10 mouse cellular contexts compared by ENCODE assay signal in genomic region chr7:19306819-19307738, GRCm38 (mm10). TPM values are rescaled to one million over a fixed set of nuclear protein-coding genes. Genes with fewer than 3 reads are reported as not detected.
A peak's percentile ranks its signal among the peaks of the same experiment; 100 is the strongest.
DNase-seq lines count a peak whose midpoint lies in the region; ATAC-seq and TF ChIP-seq lines count a peak whose summit lies in the region.
"Had no signal": no experiment of that assay in that cellular context is flagged by ENCODE, and none has a peak within 500 bp of the region (broad histone marks: within the 10 kb centered on the region; RNA-seq: fewer than 3 reads in every experiment).

No protein-coding gene starts in this region.

- H3K36me3 ChIP-seq in forebrain, embryonic 10.5 days (replicated peaks), result no peaks in the 10 kb centered on the region
- H3K36me3 ChIP-seq in forebrain, embryonic 15.5 days, result no peaks in the 10 kb centered on the region
- no peaks in the 10 kb centered on the region for H3K36me3 ChIP-seq in lung, embryonic 14.5 days (ENCODE audit: insufficient read depth)
- H3K36me3 ChIP-seq in hindbrain, embryonic 16.5 days (ENCODE audit: control insufficient read depth, insufficient read depth, low read length), result no peaks in the 10 kb centered on the region
- H3K36me3 ChIP-seq in neural tube, embryonic 15.5 days, result no peaks in the 10 kb centered on the region

- peak overlapping the region; percentile 78 for H3K4me3 ChIP-seq in forebrain, embryonic 10.5 days
- H3K4me3 ChIP-seq in forebrain, embryonic 15.5 days, result no peak overlapping the region
- no peak overlapping the region; the same call in 1 of the 2 replicates for H3K4me3 ChIP-seq in lung, embryonic 14.5 days (ENCODE audit: low read depth, low read length)
- no peak overlapping the region; the same call in 1 of the 2 replicates for H3K4me3 ChIP-seq in hindbrain, embryonic 16.5 days (ENCODE audit: low read length)
- peak overlapping the region; percentile 48; the same call in 1 of the 2 replicates for H3K4me3 ChIP-seq in neural tube, embryonic 15.5 days (replicated peaks)

- H3K4me1 ChIP-seq in forebrain, embryonic 10.5 days, result peaks cover 57% of the 10 kb centered on the region
- peaks cover 44% of the 10 kb centered on the region for H3K4me1 ChIP-seq in forebrain, embryonic 15.5 days
- H3K4me1 ChIP-seq in lung, embryonic 14.5 days (ENCODE audit: insufficient read depth), result no peaks in the 10 kb centered on the region
- peaks cover 42% of the 10 kb centered on the region for H3K4me1 ChIP-seq in hindbrain, embryonic 16.5 days (ENCODE audit: control insufficient read depth, insufficient read depth, low read depth, low read length)
- H3K4me1 ChIP-seq in neural tube, embryonic 15.5 days, result peaks cover 50% of the 10 kb centered on the region

- no peaks in the 10 kb centered on the region for H3K9me3 ChIP-seq in forebrain, embryonic 10.5 days
- no peaks in the 10 kb centered on the region for H3K9me3 ChIP-seq in forebrain, embryonic 15.5 days
- H3K9me3 ChIP-seq in lung, embryonic 14.5 days (ENCODE audit: low read depth, low read length), result no peaks in the 10 kb centered on the region
- no peaks in the 10 kb centered on the region for H3K9me3 ChIP-seq in hindbrain, embryonic 16.5 days (ENCODE audit: control insufficient read depth, low read length)
- H3K9me3 ChIP-seq in neural tube, embryonic 15.5 days (replicated peaks), result no peaks in the 10 kb centered on the region

- no peak for TF ChIP-seq CTCF in lung, embryonic 14.5 days (IDR thresholded peaks at IDR 0.05; ENCODE audit: low read depth)

- ATAC-seq in forebrain, embryonic 15.5 days (replicated peaks), result no peak
- ATAC-seq in lung, embryonic 14.5 days (ENCODE audit: insufficient read depth), result no peak
- ATAC-seq in hindbrain, embryonic 16.5 days, result no peak
- no peak for ATAC-seq in neural tube, embryonic 15.5 days (ENCODE audit: low FRiP score)

- peaks cover 73% of the 10 kb centered on the region for H3K27me3 ChIP-seq in forebrain, embryonic 10.5 days (ENCODE audit: poor library complexity, severe bottlenecking)
- peaks cover 59% of the 10 kb centered on the region for H3K27me3 ChIP-seq in forebrain, embryonic 15.5 days
- H3K27me3 ChIP-seq in lung, embryonic 14.5 days (ENCODE audit: insufficient read depth, low read length), result peaks cover 54% of the 10 kb centered on the region
- peaks cover 44% of the 10 kb centered on the region for H3K27me3 ChIP-seq in hindbrain, embryonic 16.5 days (replicated peaks; ENCODE audit: control insufficient read depth, insufficient read depth, low read length)
- H3K27me3 ChIP-seq in neural tube, embryonic 15.5 days (replicated peaks), result peaks cover 59% of the 10 kb centered on the region

- no peak for DNase-seq in forebrain, embryonic 10.5 days (ENCODE audit: extremely low spot score, low spot score)
- no peak for DNase-seq in lung, embryonic 14.5 days
- no peak for DNase-seq in lung, postnatal 10 days
- DNase-seq in adrenal gland, postnatal 14 days, result no peak
- no peak for DNase-seq in layer of hippocampus, postnatal 36 days

- no peak overlapping the region for H3K9ac ChIP-seq in forebrain, embryonic 15.5 days (replicated peaks)
- no peak overlapping the region for H3K9ac ChIP-seq in lung, embryonic 14.5 days
- no peak overlapping the region for H3K9ac ChIP-seq in hindbrain, embryonic 16.5 days (ENCODE audit: low read depth, low read length)
- H3K9ac ChIP-seq in neural tube, embryonic 15.5 days (replicated peaks), result 0 out of 2 replicates have a peak overlapping the region, but pooled peaks have one; percentile 61

- 68% methylated on average over 25 of the region's 25 CpGs for WGBS in forebrain, embryonic 10.5 days
- WGBS in forebrain, embryonic 15.5 days, result 68% methylated on average over 25 of the region's 25 CpGs
- WGBS in lung, embryonic 14.5 days, result 66% methylated on average over 25 of the region's 25 CpGs
- whole genome bisulfite sequencing in hindbrain, embryonic 16.5 days, result 70% methylated on average over 25 of the region's 25 CpGs
- 66% methylated on average over 25 of the region's 25 CpGs for WGBS in neural tube, embryonic 15.5 days

- no peak overlapping the region for H3K4me2 ChIP-seq in forebrain, embryonic 15.5 days (replicated peaks)
- H3K4me2 ChIP-seq in lung, embryonic 14.5 days, result peak overlapping the region; percentile 100; the same call in 1 of the 2 replicates
- H3K4me2 ChIP-seq in hindbrain, embryonic 16.5 days (ENCODE audit: low read length), result peak overlapping the region; percentile 99; the same call in 1 of the 2 replicates
- H3K4me2 ChIP-seq in neural tube, embryonic 15.5 days, result peak overlapping the region; percentile 95

- H3K27ac ChIP-seq in forebrain, embryonic 10.5 days, result 0 out of 2 replicates have a peak overlapping the region, but pooled peaks have one; percentile 17
- H3K27ac ChIP-seq in forebrain, embryonic 15.5 days (replicated peaks), result no peak overlapping the region
- no peak overlapping the region for H3K27ac ChIP-seq in lung, embryonic 14.5 days (ENCODE audit: low read depth)
- no peak overlapping the region for H3K27ac ChIP-seq in hindbrain, embryonic 16.5 days (ENCODE audit: low read depth, low read length)
- H3K27ac ChIP-seq in neural tube, embryonic 15.5 days (replicated peaks), result no peak overlapping the region

RNA-seq across cellular contexts. Expression of gene Fosb, which starts 2.8 kb away (rescaled TPM):
- polyA plus RNA-seq in forebrain, embryonic 10.5 days (2016; fragmentation: Nextera tagmentation; extraction: Ambion mirVana), result 0.10 TPM in 1 of 2 replicates, not detected in the other
- 0.11 TPM in 2 replicates for polyA plus RNA-seq in forebrain, embryonic 15.5 days (2015; fragmentation: Nextera tagmentation; extraction: Ambion mirVana)
- polyA plus RNA-seq in lung, embryonic 14.5 days (2014; fragmentation: Nextera tagmentation; extraction: Ambion mirVana), result not detected in 2 replicates
- 0.06 and 0.10 TPM in 2 replicates for polyA plus RNA-seq in hindbrain, embryonic 16.5 days (2015; fragmentation: Nextera tagmentation; extraction: Ambion mirVana)
- polyA plus RNA-seq in neural tube, embryonic 15.5 days (2015; fragmentation: Nextera tagmentation; extraction: Ambion mirVana), result 0.09 and 0.18 TPM in 2 replicates
- 2.1 and 22.4 TPM in 2 replicates for total RNA-seq in adrenal gland, postnatal 14 days (2021)
- 10 to 100 TPM; 12.6 to 18.8 TPM for total RNA-seq in layer of hippocampus, postnatal 36 days (2021)
- polyA plus RNA-seq: liver, embryonic 16.5 days had no signal

RNA-seq across cellular contexts. Expression of gene Rtn2, which starts 24.7 kb away (rescaled TPM):
- 32.1 and 33.1 TPM in 2 replicates for polyA plus RNA-seq in forebrain, embryonic 10.5 days (2016; fragmentation: Nextera tagmentation; extraction: Ambion mirVana)
- 123 and 127 TPM in 2 replicates for polyA plus RNA-seq in forebrain, embryonic 15.5 days (2015; fragmentation: Nextera tagmentation; extraction: Ambion mirVana)
- 8.0 and 9.1 TPM in 2 replicates for polyA plus RNA-seq in lung, embryonic 14.5 days (2014; fragmentation: Nextera tagmentation; extraction: Ambion mirVana)
- 124 and 126 TPM in 2 replicates for polyA plus RNA-seq in hindbrain, embryonic 16.5 days (2015; fragmentation: Nextera tagmentation; extraction: Ambion mirVana)
- 105 and 121 TPM in 2 replicates for polyA plus RNA-seq in neural tube, embryonic 15.5 days (2015; fragmentation: Nextera tagmentation; extraction: Ambion mirVana)
- 6.0 and 7.9 TPM in 2 replicates for total RNA-seq in adrenal gland, postnatal 14 days (2021)
- total RNA-seq in layer of hippocampus, postnatal 36 days (2021), result 10 to 100 TPM; 89.7 to 91.3 TPM

RNA-seq across cellular contexts. Expression of gene Ppm1n, which starts 27.2 kb away (rescaled TPM):
- 0.41 and 0.51 TPM in 2 replicates for polyA plus RNA-seq in forebrain, embryonic 10.5 days (2016; fragmentation: Nextera tagmentation; extraction: Ambion mirVana)
- 0.19 and 0.31 TPM in 2 replicates for polyA plus RNA-seq in forebrain, embryonic 15.5 days (2015; fragmentation: Nextera tagmentation; extraction: Ambion mirVana)
- polyA plus RNA-seq in lung, embryonic 14.5 days (2014; fragmentation: Nextera tagmentation; extraction: Ambion mirVana), result not detected in 2 replicates
- polyA plus RNA-seq in hindbrain, embryonic 16.5 days (2015; fragmentation: Nextera tagmentation; extraction: Ambion mirVana), result 0.79 and 1.5 TPM in 2 replicates
- polyA plus RNA-seq in neural tube, embryonic 15.5 days (2015; fragmentation: Nextera tagmentation; extraction: Ambion mirVana), result 1.3 TPM in 2 replicates
- total RNA-seq in adrenal gland, postnatal 14 days (2021), result 0.19 TPM in 1 of 2 replicates, not detected in the other
- under 1 TPM; 0.20 to 0.33 TPM for total RNA-seq in layer of hippocampus, postnatal 36 days (2021)
- total RNA-seq: adrenal gland, postnatal 36 days had no signal

RNA-seq across cellular contexts. Expression of gene Vasp, which starts 35.5 kb away (rescaled TPM):
- polyA plus RNA-seq in forebrain, embryonic 10.5 days (2016; fragmentation: Nextera tagmentation; extraction: Ambion mirVana), result 47.4 and 56.9 TPM in 2 replicates
- polyA plus RNA-seq in forebrain, embryonic 15.5 days (2015; fragmentation: Nextera tagmentation; extraction: Ambion mirVana), result 37.6 and 39.5 TPM in 2 replicates
- 88.9 and 95.3 TPM in 2 replicates for polyA plus RNA-seq in lung, embryonic 14.5 days (2014; fragmentation: Nextera tagmentation; extraction: Ambion mirVana)
- 39.9 and 42.9 TPM in 2 replicates for polyA plus RNA-seq in hindbrain, embryonic 16.5 days (2015; fragmentation: Nextera tagmentation; extraction: Ambion mirVana)
- polyA plus RNA-seq in neural tube, embryonic 15.5 days (2015; fragmentation: Nextera tagmentation; extraction: Ambion mirVana), result 40.9 and 55.5 TPM in 2 replicates
- total RNA-seq in adrenal gland, postnatal 14 days (2021), result 62.0 and 79.0 TPM in 2 replicates
- 10 to 100 TPM; 15.2 to 21.2 TPM for total RNA-seq in layer of hippocampus, postnatal 36 days (2021)

RNA-seq across cellular contexts. Expression of gene Ercc1, which starts 37.5 kb away (rescaled TPM):
- polyA plus RNA-seq in forebrain, embryonic 10.5 days (2016; fragmentation: Nextera tagmentation; extraction: Ambion mirVana), result 95.3 and 96.1 TPM in 2 replicates
- polyA plus RNA-seq in forebrain, embryonic 15.5 days (2015; fragmentation: Nextera tagmentation; extraction: Ambion mirVana), result 94.6 and 95.4 TPM in 2 replicates
- polyA plus RNA-seq in lung, embryonic 14.5 days (2014; fragmentation: Nextera tagmentation; extraction: Ambion mirVana), result 88.6 and 90.5 TPM in 2 replicates
- 80.6 and 87.2 TPM in 2 replicates for polyA plus RNA-seq in hindbrain, embryonic 16.5 days (2015; fragmentation: Nextera tagmentation; extraction: Ambion mirVana)
- polyA plus RNA-seq in neural tube, embryonic 15.5 days (2015; fragmentation: Nextera tagmentation; extraction: Ambion mirVana), result 78.5 and 93.5 TPM in 2 replicates
- 37.1 and 46.7 TPM in 2 replicates for total RNA-seq in adrenal gland, postnatal 14 days (2021)
- total RNA-seq in layer of hippocampus, postnatal 36 days (2021), result 10 to 100 TPM; 44.4 to 53.4 TPM

Comparison
In these comparisons a context has a peak if more than half of its experiments do, and no peak if none do; other contexts are left out.
1. H3K4me3 ChIP-seq: peak in forebrain, embryonic 10.5 days (single experiment) and neural tube, embryonic 15.5 days (single experiment); none in forebrain, embryonic 15.5 days (single experiment), lung, embryonic 14.5 days (single experiment) and hindbrain, embryonic 16.5 days (single experiment).